Mouse (Mus musculus) kidney, postnatal 0 days (tissue): ENCODE measurements around the gene Snx13. TPM values are rescaled to one million over a fixed set of nuclear protein-coding genes. Genes with fewer than 3 reads are reported as not detected.

Experiments
- ATAC-seq: fragments of 200-750 bp; cut with Nextera tagmentation; replicated peaks from 2 replicates; pipeline ENCODE4 v1.8.0; 2017; ENCODE audit warnings: low read depth, moderate number of reproducible peaks, moderate TSS enrichment, moderate library complexity; ENCODE audit not compliant: low FRiP score
- DNase-seq: peaks from one replicate; pipeline ENCODE4 v3.0.0-alpha.2; 2016; ENCODE audit warnings: low spot score
- H3K27ac ChIP-seq: fragments of 300-500 bp; sonication (generic); 2 replicates; pipeline ENCODE4 v1.5.1; 2014; ENCODE audit warnings: mild to moderate bottlenecking
- H3K27me3 ChIP-seq: fragments of 300-500 bp; sonication (generic); 2 replicates; pipeline ENCODE4 v1.6.1; 2014; ENCODE audit warnings: low read length, mixed read lengths; ENCODE audit not compliant: insufficient read depth
- H3K36me3 ChIP-seq: fragments of 300-500 bp; sonication (generic); 2 replicates; pipeline ENCODE4 v1.6.1; 2014; ENCODE audit warnings: low read length, mixed read lengths; ENCODE audit not compliant: insufficient read depth
- H3K4me1 ChIP-seq: fragments of 300-500 bp; sonication (generic); replicated peaks from 2 replicates; pipeline ENCODE4 v1.6.1; 2014; ENCODE audit warnings: antibody characterized with exemption, low read length, mixed read lengths; ENCODE audit not compliant: insufficient read depth
- H3K4me2 ChIP-seq: fragments of 300-500 bp; sonication (generic); 2 replicates; pipeline ENCODE4 v1.6.1; 2014; ENCODE audit warnings: mild to moderate bottlenecking, low read length, moderate library complexity, mixed read lengths
- H3K4me3 ChIP-seq: fragments of 300-500 bp; sonication (generic); replicated peaks from 2 replicates; pipeline ENCODE4 v1.5.1; 2014; ENCODE audit warnings: low read depth, low read length
- H3K9ac ChIP-seq: fragments of 300-500 bp; sonication (generic); 2 replicates; pipeline ENCODE4 v1.6.1; 2014; ENCODE audit warnings: low read depth, low read length
- H3K9me3 ChIP-seq: fragments of 300-500 bp; sonication (generic); replicated peaks from 2 replicates; pipeline ENCODE4 v1.6.1; 2016; ENCODE audit warnings: low read length, inconsistent platforms, mixed read lengths
- CTCF ChIP-seq: IDR thresholded peaks from 2 replicates; pipeline ENCODE4 v1.5.1; 2016; ENCODE audit warnings: antibody characterized with exemption, low read depth, mild to moderate bottlenecking, moderate library complexity
- WGBS: fragments of 180-500 bp; shearing (Covaris S2); extraction: QIAGEN DNeasy Blood & Tissue Kit; methylation state at CpG from one replicate; pipeline ENCODE4 v1.1.7; 2014; 5-methylcytosine and 5-hydroxymethylcytosine counted together
- microRNA counts: library from miRNA; unstranded; fragments of <30 nt; microRNA quantifications from one replicate; lab custom pipeline; 2015
- microRNA-seq: library from miRNA; unstranded; fragments of <30 nt; microRNA quantifications from one replicate; pipeline ENCODE4, GENCODE M21; 2016
- polyA plus RNA-seq: library from polyadenylated mRNA; unstranded; fragments of >200 nt; fragmentation: Nextera tagmentation; extraction: Ambion mirVana; gene quantifications from 2 replicates; pipeline ENCODE4 v1.2.1, GENCODE M21; 2015

Snx13 gene
- polyA plus RNA-seq, 1 experiment from 2014 or later, result 28.1 TPM

DNA sequence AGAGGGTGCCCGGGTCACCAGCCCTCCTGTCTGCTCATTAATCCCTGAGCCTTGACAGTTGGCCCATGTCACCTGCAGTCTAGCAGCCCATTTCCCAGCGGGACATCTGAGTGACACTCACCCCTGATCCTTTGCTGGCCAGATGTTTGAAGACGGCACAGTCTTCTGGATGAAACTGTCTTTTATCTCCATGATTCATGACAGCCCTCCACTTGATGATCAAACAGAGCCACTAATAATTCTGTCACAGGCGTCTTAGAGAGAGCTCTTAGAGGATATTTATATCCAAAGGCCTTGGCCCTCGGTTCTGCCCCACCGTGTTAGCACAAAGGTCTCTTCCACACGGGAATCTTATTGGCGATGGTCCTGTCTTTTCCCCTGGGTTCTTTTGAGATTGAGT is 129.0 kb downstream of the Snx13 start:
- H3K4me1 ChIP-seq, result no peaks in the 10 kb centered on the region
- H3K27me3 ChIP-seq, result no peaks in the 10 kb centered on the region
- H3K36me3 ChIP-seq, result no peaks in the 10 kb centered on the region
- no peaks in the 10 kb centered on the region for H3K9me3 ChIP-seq
- H3K9ac ChIP-seq, result no peak overlapping the region
- ATAC-seq (no peak), DNase-seq (peak; percentile 40)
- 11% methylated on average over 8 of the region's 8 CpGs for WGBS
- no peak overlapping the region for H3K27ac ChIP-seq
- no peak overlapping the region for H3K4me2 ChIP-seq
- H3K4me3 ChIP-seq, result no peak overlapping the region
- no peak for TF ChIP-seq CTCF

GRCm38 (mm10) chr12:35176628-35177027 is 129.6 kb downstream of the Snx13 start:
- ATAC-seq (no peak), DNase-seq (no peak)
- H3K9me3 ChIP-seq, result no peaks in the 10 kb centered on the region
- H3K27me3 ChIP-seq, result no peaks in the 10 kb centered on the region
- H3K9ac ChIP-seq, result no peak overlapping the region
- no peak overlapping the region for H3K27ac ChIP-seq
- WGBS, result 69% methylated on average over 3 of the region's 3 CpGs
- H3K4me2 ChIP-seq, result no peak overlapping the region
- H3K4me1 ChIP-seq, result no peaks in the 10 kb centered on the region
- H3K4me3 ChIP-seq, result no peak overlapping the region
- no peak for TF ChIP-seq CTCF
- H3K36me3 ChIP-seq, result no peaks in the 10 kb centered on the region

DNA sequence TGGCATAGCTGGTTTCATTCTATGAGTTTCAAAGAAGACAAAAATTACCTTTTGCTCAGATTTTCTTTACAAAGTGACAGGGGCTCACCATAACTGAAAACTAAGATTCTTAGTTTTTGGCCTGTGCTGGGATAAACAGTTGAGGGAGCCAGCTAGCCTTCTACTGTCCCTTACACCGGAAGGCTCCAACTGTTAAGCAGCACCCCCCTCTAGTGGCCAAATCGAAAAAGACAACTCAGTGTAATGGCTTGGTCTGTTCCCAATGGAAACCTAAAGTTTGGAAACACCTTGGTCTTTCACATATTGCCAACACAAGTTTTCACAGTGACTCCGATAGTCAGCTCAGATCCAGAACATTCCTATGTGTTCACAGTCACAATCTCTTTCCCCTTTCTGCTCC is 135.7 kb downstream of the Snx13 start:
- 9% methylated on average over 3 of the region's 3 CpGs for WGBS
- H3K27me3 ChIP-seq, result no peaks in the 10 kb centered on the region
- no peak overlapping the region for H3K4me3 ChIP-seq
- peak; percentile 98 for TF ChIP-seq CTCF
- H3K9me3 ChIP-seq, result no peaks in the 10 kb centered on the region
- H3K27ac ChIP-seq, result no peak overlapping the region
- H3K36me3 ChIP-seq, result no peaks in the 10 kb centered on the region
- no peaks in the 10 kb centered on the region for H3K4me1 ChIP-seq
- DNase-seq (peak; percentile 87), ATAC-seq (peak; percentile 80)
- H3K4me2 ChIP-seq, result no peak overlapping the region
- H3K9ac ChIP-seq, result no peak overlapping the region

DNA sequence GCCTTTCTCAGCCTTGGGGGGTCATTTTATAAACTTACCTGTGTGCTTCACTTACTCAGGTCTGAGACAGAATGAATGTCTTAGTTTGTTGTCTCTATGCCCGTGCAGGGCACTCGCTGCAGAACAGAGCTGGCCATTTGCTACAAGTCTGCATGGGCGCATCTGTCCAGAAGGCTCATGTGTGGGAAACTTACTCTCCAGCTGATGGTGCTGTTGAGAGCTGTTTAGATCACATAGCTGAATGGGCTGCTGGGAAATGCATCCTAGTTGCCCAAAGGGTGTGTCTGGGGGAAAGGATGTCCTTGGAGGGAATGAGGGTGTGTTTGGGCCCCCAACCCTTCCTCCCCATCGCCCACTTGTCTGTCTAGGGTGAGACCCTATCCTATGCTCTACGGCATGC is 137.3 kb downstream of the Snx13 start:
- 77% methylated on average over 5 of the region's 5 CpGs for WGBS
- H3K4me1 ChIP-seq, result no peaks in the 10 kb centered on the region
- ATAC-seq, result no peak
- H3K27me3 ChIP-seq, result no peaks in the 10 kb centered on the region
- no peaks in the 10 kb centered on the region for H3K36me3 ChIP-seq
- peak; percentile 23; the same call in 1 of the 2 replicates for TF ChIP-seq CTCF
- no peak overlapping the region for H3K9ac ChIP-seq
- H3K4me3 ChIP-seq, result no peak overlapping the region
- no peak overlapping the region for H3K4me2 ChIP-seq
- no peaks in the 10 kb centered on the region for H3K9me3 ChIP-seq
- no peak overlapping the region for H3K27ac ChIP-seq
- DNase-seq, result no peak

DNA sequence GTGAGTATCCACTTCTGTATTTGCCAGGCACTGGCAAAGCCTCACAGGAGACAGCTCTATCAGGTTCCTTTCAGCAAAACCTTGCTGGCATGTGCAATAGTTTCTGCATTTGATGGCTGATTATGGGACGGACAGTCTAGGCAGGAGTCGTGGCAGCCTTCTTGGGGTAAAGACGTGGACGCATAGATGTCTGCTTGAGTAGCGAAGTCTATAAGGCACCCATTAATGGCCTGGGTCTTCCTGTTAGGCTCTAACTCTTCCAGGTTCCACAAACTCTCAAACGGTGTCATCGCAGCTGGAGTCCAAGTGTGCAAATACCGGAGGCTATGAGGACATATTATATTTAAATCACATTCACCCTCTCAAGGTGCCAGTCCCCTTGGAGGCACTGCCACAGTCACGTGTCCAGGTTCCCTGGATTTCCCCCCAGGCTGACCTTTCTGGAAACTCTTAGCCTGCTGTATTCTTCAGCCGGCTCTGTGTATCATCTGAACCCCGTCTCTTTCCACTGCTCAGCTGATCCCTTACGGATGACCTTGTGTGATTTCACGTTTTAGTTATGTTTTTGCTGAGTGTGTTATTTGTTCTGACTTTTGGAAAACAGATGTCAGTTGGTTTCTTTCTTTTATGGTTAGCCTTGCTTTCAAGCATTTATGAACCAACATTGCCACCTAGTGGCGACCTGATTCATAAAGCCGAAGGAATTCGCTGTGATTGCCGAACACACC is 144.9 kb downstream of the Snx13 start:
- H3K27ac ChIP-seq, result no peak overlapping the region
- DNase-seq (peak; percentile 90), ATAC-seq (peak; percentile 49; the same call in 1 of the 2 replicates)
- no peaks in the 10 kb centered on the region for H3K9me3 ChIP-seq
- H3K4me2 ChIP-seq, result peak overlapping the region; percentile 43
- H3K36me3 ChIP-seq, result no peaks in the 10 kb centered on the region
- H3K9ac ChIP-seq, result no peak overlapping the region
- whole genome bisulfite sequencing, result 43% methylated on average over 17 of the region's 17 CpGs
- H3K4me3 ChIP-seq, result no peak overlapping the region
- no peaks in the 10 kb centered on the region for H3K27me3 ChIP-seq
- H3K4me1 ChIP-seq, result no peaks in the 10 kb centered on the region
- TF ChIP-seq CTCF, result peak; percentile 79

- DNase-seq, result no peak
- no peaks in the 10 kb centered on the region for H3K4me1 ChIP-seq
- ATAC-seq, result peak; percentile 58; the same call in 1 of the 2 replicates
- H3K9me3 ChIP-seq, result no peaks in the 10 kb centered on the region
- no peak for TF ChIP-seq CTCF
- 17% methylated on average over 2 of the region's 2 CpGs for WGBS
- H3K27ac ChIP-seq, result no peak overlapping the region
- H3K27me3 ChIP-seq, result no peaks in the 10 kb centered on the region
- H3K9ac ChIP-seq, result no peak overlapping the region
- H3K36me3 ChIP-seq, result no peaks in the 10 kb centered on the region
- H3K4me3 ChIP-seq, result no peak overlapping the region
- peak overlapping the region; percentile 43 for H3K4me2 ChIP-seq
Observed at GRCm38 (mm10) chr12:35192426-35192769, 145.4 kb downstream of the Snx13 start.

MicroRNAs encoded within 50 kb of the gene (microRNA counts, 519-probe panel; counts per million panel counts)
- microRNA mmu-miR-680 (lab: Ali Mortazavi, UCI), result 330 counts per million, percentile 68 among the panel's probes with 10 or more counts

Small RNAs within 50 kb of the gene (microRNA-seq; reads per million reads assigned to microRNA genes)
- gene Mir680-3, result not detected

Other genes with a start within 250 kb of the Snx13 start
- gene Hdac9, start 130.1 kb upstream of the Snx13 start, polyA plus RNA-seq, result 3.3 and 3.5 TPM in 2 replicates
- not detected in 2 replicates for gene Prps1l1, start 62.4 kb upstream of the Snx13 start, polyA plus RNA-seq